Mouse (Mus musculus): ENCODE measurements at regions not wholly inside any gene's neighbourhood (a gene's known extent, or its start where the extent isn't known, plus 50 kb on each side); places are given as distances from the start of the nearest gene placed in this dataset.
A peak's percentile ranks its signal among the peaks of the same experiment; 100 is the strongest.

- WGBS: 56% methylated on average over 4 of the region's 4 CpGs
- Histone ChIP-seq H3K4me1 (ENCODE audit: control insufficient read depth, insufficient read depth, low read length) (0 out of 2 replicates have a peak, but pooled peaks cover 2% of the 10 kb centered on the region), H3K9me3 (replicated peaks; ENCODE audit: control insufficient read depth, low read length) (no peaks in the 10 kb centered on the region), H3K4me2 (ENCODE audit: low read depth, low read length) (no peak overlapping the region), H3K36me3 (ENCODE audit: control insufficient read depth, insufficient read depth) (no peaks in the 10 kb centered on the region), H3K9ac (ENCODE audit: low read length) (no peak overlapping the region), H3K4me3 (ENCODE audit: low read length) (no peak overlapping the region), H3K27ac (ENCODE audit: low read length) (no peak overlapping the region), H3K27me3 (ENCODE audit: control insufficient read depth, insufficient read depth, low read length) (no peaks in the 10 kb centered on the region)
- no peak for ATAC-seq (replicated peaks; ENCODE audit: extremely low read depth, insufficient read depth, low FRiP score)
Measured at GRCm38 (mm10) chr10:6013743-6014142, 91.5 kb upstream of the Rgs17 start.

DNA sequence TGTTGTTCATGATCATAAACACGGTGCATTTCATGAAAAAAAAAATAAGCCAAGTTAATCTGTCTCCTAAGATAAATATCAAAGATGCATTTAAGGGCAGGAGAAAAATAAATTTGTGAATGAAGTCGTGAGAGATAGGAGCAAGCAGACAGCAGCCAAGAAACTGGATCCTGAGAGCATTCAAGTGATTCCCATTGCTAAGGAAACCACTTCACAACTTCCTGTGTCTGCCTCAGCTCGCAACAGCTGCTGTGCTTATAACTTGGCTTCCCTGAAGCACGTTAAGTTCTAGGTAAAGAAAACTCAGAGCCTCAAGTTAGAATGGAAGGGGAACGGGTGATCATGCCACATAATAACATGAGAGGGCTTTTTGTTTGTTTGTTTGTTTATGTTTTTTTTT lies 89.3 kb upstream of the Rgs17 start:
- no peak overlapping the region for H3K4me3 ChIP-seq (ENCODE audit: low read length)
- H3K4me1 ChIP-seq (ENCODE audit: control insufficient read depth, insufficient read depth, low read length): 0 out of 2 replicates have a peak, but pooled peaks cover 2% of the 10 kb centered on the region
- H3K36me3 ChIP-seq (ENCODE audit: control insufficient read depth, insufficient read depth): no peaks in the 10 kb centered on the region
- 43% methylated on average over 5 of the region's 5 CpGs for WGBS
- H3K4me2 ChIP-seq (ENCODE audit: low read depth, low read length): no peak overlapping the region
- no peaks in the 10 kb centered on the region for H3K9me3 ChIP-seq (replicated peaks; ENCODE audit: control insufficient read depth, low read length)
- ATAC-seq (replicated peaks; ENCODE audit: extremely low read depth, insufficient read depth, low FRiP score): no peak
- H3K27me3 ChIP-seq (ENCODE audit: control insufficient read depth, insufficient read depth, low read length): no peaks in the 10 kb centered on the region
- H3K9ac ChIP-seq (ENCODE audit: low read length): no peak overlapping the region
- H3K27ac ChIP-seq (ENCODE audit: low read length): no peak overlapping the region; the same call in 1 of the 2 replicates

GRCm38 (mm10) chr10:6011029-6011428 lies 88.8 kb upstream of the Rgs17 start:
- WGBS: 30% methylated on average over 5 of the region's 5 CpGs
- no peaks in the 10 kb centered on the region for H3K36me3 ChIP-seq (ENCODE audit: control insufficient read depth, insufficient read depth)
- H3K27me3 ChIP-seq (ENCODE audit: control insufficient read depth, insufficient read depth, low read length): no peaks in the 10 kb centered on the region
- peak overlapping the region; percentile 18; the same call in 1 of the 2 replicates for H3K27ac ChIP-seq (ENCODE audit: low read length)
- no peak overlapping the region for H3K9ac ChIP-seq (ENCODE audit: low read length)
- 0 out of 2 replicates have a peak, but pooled peaks cover 2% of the 10 kb centered on the region for H3K4me1 ChIP-seq (ENCODE audit: control insufficient read depth, insufficient read depth, low read length)
- H3K4me2 ChIP-seq (ENCODE audit: low read depth, low read length): no peak overlapping the region
- no peaks in the 10 kb centered on the region for H3K9me3 ChIP-seq (replicated peaks; ENCODE audit: control insufficient read depth, low read length)
- H3K4me3 ChIP-seq (ENCODE audit: low read length): no peak overlapping the region
- no peak; the same call in 1 of the 2 replicates for ATAC-seq (replicated peaks; ENCODE audit: extremely low read depth, insufficient read depth, low FRiP score)

GRCm38 (mm10) chr10:6007238-6007972 lies 85.2 kb upstream of the Rgs17 start:
- 0 out of 2 replicates have a peak, but pooled peaks cover 2% of the 10 kb centered on the region for H3K4me1 ChIP-seq (ENCODE audit: control insufficient read depth, insufficient read depth, low read length)
- WGBS: 28% methylated on average over 1 of the region's 1 CpGs
- no peaks in the 10 kb centered on the region for H3K36me3 ChIP-seq (ENCODE audit: control insufficient read depth, insufficient read depth)
- H3K4me3 ChIP-seq (ENCODE audit: low read length): no peak overlapping the region
- H3K9ac ChIP-seq (ENCODE audit: low read length): no peak overlapping the region
- no peaks in the 10 kb centered on the region for H3K27me3 ChIP-seq (ENCODE audit: control insufficient read depth, insufficient read depth, low read length)
- H3K4me2 ChIP-seq (ENCODE audit: low read depth, low read length): no peak overlapping the region
- ATAC-seq (replicated peaks; ENCODE audit: extremely low read depth, insufficient read depth, low FRiP score): no peak
- H3K27ac ChIP-seq (ENCODE audit: low read length): no peak overlapping the region
- H3K9me3 ChIP-seq (replicated peaks; ENCODE audit: control insufficient read depth, low read length): no peaks in the 10 kb centered on the region

- no peak overlapping the region for H3K4me2 ChIP-seq (ENCODE audit: low read depth, low read length)
- no peak overlapping the region for H3K9ac ChIP-seq (ENCODE audit: low read length)
- no peaks in the 10 kb centered on the region for H3K27me3 ChIP-seq (ENCODE audit: control insufficient read depth, insufficient read depth, low read length)
- H3K4me3 ChIP-seq (ENCODE audit: low read length): no peak overlapping the region
- 85% methylated on average over 1 of the region's 1 CpGs for WGBS
- H3K27ac ChIP-seq (ENCODE audit: low read length): no peak overlapping the region
- no peak for ATAC-seq (replicated peaks; ENCODE audit: extremely low read depth, insufficient read depth, low FRiP score)
- H3K9me3 ChIP-seq (replicated peaks; ENCODE audit: control insufficient read depth, low read length): no peaks in the 10 kb centered on the region
- no peaks in the 10 kb centered on the region for H3K36me3 ChIP-seq (ENCODE audit: control insufficient read depth, insufficient read depth)
- no peaks in the 10 kb centered on the region for H3K4me1 ChIP-seq (ENCODE audit: control insufficient read depth, insufficient read depth, low read length)
Measured at GRCm38 (mm10) chr10:5981433-5981832, 59.2 kb upstream of the Rgs17 start.

GRCm38 (mm10) chr10:5978534-5978933 lies 56.3 kb upstream of the Rgs17 start:
- Histone ChIP-seq H3K27ac (ENCODE audit: low read length) (no peak overlapping the region), H3K9me3 (replicated peaks; ENCODE audit: control insufficient read depth, low read length) (no peaks in the 10 kb centered on the region), H3K4me3 (ENCODE audit: low read length) (no peak overlapping the region), H3K4me2 (ENCODE audit: low read depth, low read length) (no peak overlapping the region), H3K27me3 (ENCODE audit: control insufficient read depth, insufficient read depth, low read length) (no peaks in the 10 kb centered on the region), H3K36me3 (ENCODE audit: control insufficient read depth, insufficient read depth) (no peaks in the 10 kb centered on the region), H3K9ac (ENCODE audit: low read length) (no peak overlapping the region), H3K4me1 (ENCODE audit: control insufficient read depth, insufficient read depth, low read length) (no peaks in the 10 kb centered on the region)
- WGBS: 59% methylated on average over 1 of the region's 1 CpGs
- no peak for ATAC-seq (replicated peaks; ENCODE audit: extremely low read depth, insufficient read depth, low FRiP score)
